Mouse (Mus musculus) cortical plate, adult 2 months (tissue): ENCODE data around the gene Apof.

Experiments used
- CTCF ChIP-seq: fragments of 200-500 bp; IDR thresholded peaks from 2 replicates; pipeline ENCODE4 v1.5.1; 2011; ENCODE audit warnings: mild to moderate bottlenecking, control low read depth, low read length; ENCODE audit not compliant: insufficient read depth; ENCODE audit errors: extremely low read depth
- POLR2A ChIP-seq: fragments of 200-500 bp; IDR thresholded peaks from 2 replicates; pipeline ENCODE4 v1.6.1; 2011; ENCODE audit warnings: mild to moderate bottlenecking, low read length, control low read depth; ENCODE audit not compliant: insufficient read depth; ENCODE audit errors: extremely low read depth

DNA sequence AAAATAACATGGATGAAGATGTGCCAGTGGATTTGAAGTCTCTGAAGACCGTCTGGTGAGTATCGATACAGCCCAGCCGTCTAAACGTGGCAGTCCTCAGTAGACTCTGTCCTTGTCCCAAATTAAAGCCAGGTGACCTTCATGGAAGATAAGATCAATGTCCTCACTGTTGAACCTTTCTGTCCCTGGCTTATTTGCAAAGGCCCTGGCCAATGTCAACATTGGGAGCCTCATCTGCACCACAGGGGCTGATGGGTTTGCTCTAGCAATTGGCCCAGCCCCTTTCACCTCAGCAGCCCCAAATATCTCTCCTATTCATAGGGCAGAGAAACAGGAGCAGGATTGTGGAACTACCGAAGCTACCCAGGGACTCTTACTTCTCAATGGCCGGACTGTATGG is at the start of gene Apof:
- TF ChIP-seq CTCF (no peak), POLR2A (no peak)
